In genomic region chr3:78949385-78949784, GRCm38 (mm10) we compare ENCODE assay signal across 7 mouse cellular contexts.
A peak's percentile ranks its signal among the peaks of the same experiment; 100 is the strongest.
DNase-seq lines count a peak whose midpoint lies in the region; TF ChIP-seq lines count a peak whose summit lies in the region.
"Not testable (repeated sequence)": the region's sequence is repeated elsewhere in the genome, so short reads cannot be mapped to it uniquely, and the experiment has no call there.

No protein-coding gene starts in this region.

- DNase-seq in 416B (ENCODE audit: low read depth) (peak; percentile 53), MEL-GATA-1-ER (ENCODE audit: extremely low read depth, low read depth) (peak; percentile 24)
- DNase-seq in embryo, embryonic 10.5 days (ENCODE audit: low spot score), result peak; percentile 39
- DNase-seq in heart, postnatal 4 days, result peak; percentile 13
- not testable (repeated sequence) for DNase-seq in layer of hippocampus, adult 2 months (ENCODE audit: low spot score in 2 of 2)
- DNase-seq in lung, postnatal 10 days, result peak; percentile 15
- peak; percentile 28 for DNase-seq in retina, postnatal 1 day

- not testable (repeated sequence) for H3K4me3 ChIP-seq in layer of hippocampus, adult 2 months

- peak; percentile 24; the same call in 1 of the 2 replicates for TF ChIP-seq CTCF in layer of hippocampus, adult 2 months (conservative IDR thresholded peaks at IDR 0.05)

- H3K27ac ChIP-seq in layer of hippocampus, adult 2 months, result not testable (repeated sequence)
